Mouse (Mus musculus) urinary bladder, adult 2 months (tissue): ENCODE results near the gene Nck1. TPM values are rescaled to one million over a fixed set of nuclear protein-coding genes. Genes with fewer than 3 reads are reported as not detected.

Source experiments
- DNase-seq: peaks from one replicate; pipeline ENCODE4 v3.0.0; 2022; ENCODE audit warnings: low spot score
- polyA plus RNA-seq: library from polyadenylated mRNA; depleted of rRNA; stranded (reverse); fragments of >200 nt; gene quantifications from 2 replicates; pipeline ENCODE4 v1.2.3, GENCODE M21; 2012

Nck1 gene
- polyA plus RNA-seq, 1 experiment = 46.6 TPM

GRCm38 (mm10) chr9:100535618-100536262 lies 10.2 kb downstream of the Nck1 start:
- DNase-seq = no peak

DNA sequence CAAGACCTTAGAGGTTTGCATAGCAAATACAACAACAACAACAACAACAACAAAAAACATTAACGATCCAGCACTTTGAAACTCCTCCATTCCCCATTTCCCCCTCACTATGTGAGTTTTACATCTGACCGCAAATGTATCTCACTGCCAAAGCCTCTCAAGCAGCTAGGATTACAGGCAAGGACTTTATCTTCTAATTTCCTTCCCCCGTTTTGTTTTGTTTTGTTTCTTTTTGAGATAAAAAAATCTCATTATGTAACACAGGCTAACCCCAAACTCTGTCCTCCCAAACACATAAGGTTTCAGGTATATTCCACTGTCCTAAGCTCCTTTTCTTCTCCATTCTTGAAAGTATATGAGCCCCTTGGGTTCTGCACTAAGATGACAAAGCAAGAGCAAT lies 11.2 kb downstream of the Nck1 start:
- no peak for DNase-seq

GRCm38 (mm10) chr9:100532847-100533505 lies 13.0 kb downstream of the Nck1 start:
- DNase-seq = no peak

GRCm38 (mm10) chr9:100531296-100531695 lies 14.6 kb downstream of the Nck1 start:
- no peak for DNase-seq

DNA sequence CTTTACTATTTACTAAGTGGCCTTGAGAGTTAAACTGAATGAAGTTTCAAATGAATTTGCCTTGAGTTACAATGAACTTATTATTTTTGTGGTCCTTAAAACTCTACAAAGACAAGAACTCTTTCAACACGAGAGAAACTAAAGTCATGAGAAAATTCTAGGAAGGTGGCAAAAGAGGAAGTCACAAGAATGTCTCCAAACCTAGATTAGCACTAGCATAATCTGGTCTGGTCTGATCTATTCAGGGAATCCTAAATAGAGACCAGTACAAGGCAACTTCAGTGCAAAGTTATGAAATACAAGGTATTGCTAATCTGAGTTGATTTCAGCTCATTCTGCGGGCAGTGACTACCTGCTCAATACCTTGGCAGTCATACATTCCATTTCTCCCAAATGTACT lies 20.7 kb downstream of the Nck1 start:
- no peak for DNase-seq

DNA sequence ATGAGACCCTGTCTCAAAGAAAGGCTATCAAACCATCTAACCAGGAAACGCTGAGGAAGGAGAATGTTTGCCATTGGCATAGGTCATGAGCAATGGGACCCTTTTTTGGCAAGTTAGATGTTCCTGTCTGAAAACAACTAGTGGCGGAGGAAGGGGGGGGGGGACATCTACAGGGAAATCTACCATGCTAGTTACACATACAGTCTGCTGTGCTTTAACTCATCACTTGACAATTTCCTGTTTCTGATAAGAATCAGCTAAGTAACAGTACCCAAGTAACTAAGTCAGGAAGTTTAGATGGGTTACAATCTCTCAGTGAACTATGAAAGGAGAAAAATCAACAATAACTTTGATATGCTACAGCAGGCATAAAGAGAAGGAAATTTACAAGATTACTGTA lies 23.9 kb downstream of the Nck1 start:
- no peak for DNase-seq

DNA sequence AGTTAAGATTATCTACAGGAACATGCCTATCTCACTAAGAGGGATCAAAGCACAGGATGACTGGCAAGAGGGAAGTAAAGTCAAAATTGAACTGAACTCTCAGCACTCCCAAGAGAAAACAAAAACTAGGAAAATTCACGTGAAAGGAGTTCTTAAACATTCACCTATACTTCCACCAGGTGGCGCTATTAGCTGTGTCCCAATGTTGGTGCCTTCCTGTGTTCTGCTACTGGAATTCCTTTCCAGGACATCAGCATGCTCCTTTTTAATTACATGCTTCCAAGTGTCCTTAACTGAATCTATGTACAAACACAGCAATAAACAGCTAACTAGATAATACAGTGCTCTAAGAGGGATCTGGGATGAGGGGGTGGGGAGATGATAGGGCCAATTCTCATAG lies 25.3 kb downstream of the Nck1 start:
- no peak for DNase-seq

DNA sequence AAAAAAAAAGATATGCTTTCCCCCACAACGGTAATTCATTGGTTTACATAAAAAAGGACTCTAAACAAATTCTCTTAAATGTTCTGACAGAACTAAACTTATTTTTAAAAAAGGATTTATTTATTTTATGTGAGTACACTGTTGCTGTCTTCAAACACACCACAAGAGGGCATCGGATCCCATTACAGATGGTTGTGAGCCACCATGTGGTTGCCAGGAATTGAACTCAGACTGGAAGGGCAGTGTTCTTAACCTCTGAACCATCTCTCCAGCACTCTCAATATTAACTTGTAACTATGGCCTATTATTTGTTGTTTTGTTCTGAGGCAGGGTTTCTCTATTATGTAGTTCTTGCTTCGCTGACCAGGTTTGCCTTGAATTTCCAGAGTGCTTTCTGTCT lies 25.9 kb downstream of the Nck1 start:
- DNase-seq = no peak

DNA sequence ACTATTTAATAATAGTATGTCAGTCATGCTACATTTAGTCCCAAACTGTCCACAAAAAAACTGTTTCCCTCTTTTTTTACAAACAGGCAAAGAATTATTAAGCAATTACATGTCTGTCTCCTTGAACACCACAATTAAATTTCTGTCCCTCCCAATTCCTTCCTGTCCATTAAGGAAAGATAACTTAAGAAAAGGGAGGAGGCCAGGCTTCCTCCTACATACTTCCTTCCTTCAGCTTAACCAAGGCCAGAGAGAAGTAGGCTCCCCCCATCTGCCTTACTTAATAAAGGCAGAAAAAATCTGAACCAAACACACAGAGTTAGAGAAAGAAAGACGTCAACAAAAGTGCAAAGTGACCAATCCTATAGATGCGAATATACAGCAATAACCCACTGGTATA lies 38.4 kb downstream of the Nck1 start:
- DNase-seq = no peak

GRCm38 (mm10) chr9:100506652-100507051 lies 39.3 kb downstream of the Nck1 start:
- no peak for DNase-seq

GRCm38 (mm10) chr9:100505498-100505897 lies 40.4 kb downstream of the Nck1 start:
- no peak for DNase-seq

- DNase-seq = no peak
Measured at GRCm38 (mm10) chr9:100493611-100494261, 52.2 kb downstream of the Nck1 start.

GRCm38 (mm10) chr9:100491424-100491823 lies 54.5 kb downstream of the Nck1 start:
- no peak for DNase-seq

DNA sequence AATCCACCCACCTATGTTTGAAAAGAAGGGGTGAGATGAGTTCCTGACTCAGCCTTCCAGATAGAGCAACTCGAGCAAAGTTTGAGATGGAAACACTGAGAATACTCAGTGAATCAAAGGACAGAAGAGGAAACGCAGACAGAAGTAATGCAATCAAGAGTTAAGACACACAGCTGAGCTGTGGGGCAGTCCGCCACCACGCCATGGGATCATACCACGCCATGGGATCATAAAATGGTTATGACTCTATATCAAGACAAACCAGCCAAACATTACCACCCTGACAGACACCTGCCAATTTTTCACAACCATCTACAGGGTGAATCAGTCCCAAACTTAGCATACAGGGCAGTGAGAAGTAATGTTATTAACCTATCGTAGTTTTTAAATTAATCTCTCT lies 57.0 kb downstream of the Nck1 start:
- DNase-seq = no peak

DNA sequence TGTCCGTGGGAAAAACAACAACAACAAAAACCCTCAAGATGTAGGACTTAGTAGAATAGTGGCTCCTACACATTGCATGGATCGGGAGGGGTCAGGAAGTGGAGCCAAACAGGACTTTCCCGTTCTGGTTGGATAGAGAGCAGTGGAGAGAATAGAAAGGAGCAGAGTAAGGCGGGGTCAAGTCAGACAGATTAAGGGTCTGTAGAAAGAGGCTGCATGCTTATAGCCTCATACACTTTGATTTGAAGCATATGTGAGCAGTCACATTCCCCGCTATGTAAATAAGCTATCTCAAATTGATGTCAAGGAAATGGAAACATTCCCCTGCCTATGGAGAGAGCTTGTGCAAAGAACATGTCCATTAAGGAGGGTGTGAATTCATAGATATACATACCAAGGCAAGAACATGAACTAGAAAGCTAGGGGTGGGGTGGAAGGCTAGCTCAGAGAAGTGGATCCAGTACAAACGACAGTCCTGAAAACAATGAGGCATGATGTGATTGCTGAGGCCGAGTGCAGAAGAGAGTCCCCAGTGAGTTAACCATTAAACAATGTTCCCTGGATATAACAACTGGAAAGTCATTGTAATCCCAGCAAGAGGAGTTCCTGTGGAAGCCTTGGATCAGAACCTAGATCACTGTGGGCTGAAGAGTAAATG lies 57.7 kb downstream of the Nck1 start:
- DNase-seq = no peak

- DNase-seq = no peak
Measured at GRCm38 (mm10) chr9:100486431-100486830, 59.5 kb downstream of the Nck1 start, which contains the start of gene Il20rb. TSS of gene Il20rb (minus strand) at chr9:100486788.

DNA sequence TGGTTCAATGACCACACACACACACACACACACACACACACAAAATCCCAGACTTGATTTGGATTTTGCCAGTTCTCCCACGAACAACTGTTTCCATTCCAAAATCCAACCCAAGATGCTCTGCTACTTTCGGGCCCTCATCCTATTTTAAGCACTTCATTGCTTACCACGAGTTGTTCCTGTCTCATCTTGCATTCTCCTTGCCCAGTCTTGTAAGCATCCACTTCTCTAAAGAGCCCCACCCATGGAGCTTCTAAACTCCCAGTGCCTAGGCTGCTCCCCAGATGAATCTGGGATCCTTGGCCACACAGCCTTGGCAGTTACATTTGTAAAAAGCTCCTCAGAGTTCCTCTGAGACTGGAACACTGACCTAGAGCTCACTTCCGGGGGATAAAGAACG lies 62.6 kb downstream of the Nck1 start:
- DNase-seq = no peak

DNA sequence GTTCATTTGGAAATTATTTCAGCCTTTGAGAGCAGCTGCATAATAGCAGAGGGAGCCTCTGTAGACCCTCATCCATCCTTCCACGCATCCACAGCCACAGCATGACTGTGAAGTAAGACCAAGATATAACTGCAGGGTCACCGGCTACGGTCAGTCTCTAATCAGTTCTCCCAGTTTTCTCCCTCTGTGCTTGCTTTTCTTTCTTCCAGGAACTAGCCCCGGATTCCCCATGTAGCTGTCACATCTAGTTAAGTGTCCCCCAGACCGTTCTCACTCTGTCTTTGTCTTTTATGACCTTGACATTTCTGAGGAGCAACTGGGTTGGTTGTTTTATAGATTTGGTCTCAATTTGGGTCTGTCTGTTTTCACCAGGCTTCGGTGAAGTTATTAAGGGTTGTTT lies 64.3 kb downstream of the Nck1 start:
- DNase-seq = no peak

- DNase-seq = no peak
Measured at GRCm38 (mm10) chr9:100474056-100474455, 71.9 kb downstream of the Nck1 start.

DNA sequence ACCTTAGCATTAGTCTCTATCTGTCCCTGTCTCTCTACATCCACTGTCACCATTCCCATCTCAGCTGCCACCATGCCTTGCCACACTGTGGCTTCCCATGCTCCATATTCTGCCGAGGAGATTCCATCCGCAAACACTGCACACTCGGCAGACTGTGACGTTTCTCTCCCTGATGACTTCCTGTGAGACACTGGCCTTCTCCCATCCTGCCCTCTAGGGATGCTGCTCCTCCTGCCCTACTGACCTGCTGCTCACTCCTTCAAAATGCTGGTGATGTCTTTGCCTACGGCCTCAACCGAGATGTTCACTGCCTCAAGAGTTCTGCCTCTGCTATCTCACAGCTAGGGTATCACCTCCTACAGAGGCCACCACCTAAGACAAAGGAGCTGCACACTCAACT lies 72.6 kb downstream of the Nck1 start:
- DNase-seq = no peak

- DNase-seq = no peak
Measured at GRCm38 (mm10) chr9:100472931-100473330, 73.0 kb downstream of the Nck1 start.

DNA sequence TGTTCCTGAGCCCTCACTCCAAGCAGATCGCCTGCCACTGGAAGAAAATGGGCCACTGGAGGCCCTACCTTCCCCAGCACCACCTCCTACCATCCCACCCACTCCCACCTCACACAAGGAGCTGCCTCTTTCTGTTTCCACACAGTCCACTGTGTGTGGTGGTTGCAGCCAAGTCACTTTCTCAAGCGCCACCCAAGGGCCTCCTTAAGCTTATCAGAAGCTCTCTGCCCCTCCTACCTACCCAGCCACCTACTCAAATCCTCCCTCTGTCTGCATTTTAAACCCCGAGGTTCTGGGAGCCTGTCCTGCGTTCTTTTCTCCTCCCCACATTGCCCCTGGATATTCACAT lies 74.4 kb downstream of the Nck1 start:
- no peak for DNase-seq
